Mouse (Mus musculus) forebrain, postnatal 0 days (tissue): ENCODE data around the gene Cib4. TPM values are rescaled to one million over a fixed set of nuclear protein-coding genes. Genes with fewer than 3 reads are reported as not detected.

Source experiments
- ATAC-seq: fragments of 200-750 bp; cut with Nextera tagmentation; 2 replicates; pipeline ENCODE4 v1.8.0; 2017; ENCODE audit warnings: mild to moderate bottlenecking, moderate library complexity
- DNase-seq: peaks from one replicate; pipeline ENCODE4 v3.0.0-alpha.2; 2015
- H3K27ac ChIP-seq: fragments of 300-500 bp; sonication (generic); 2 replicates; pipeline ENCODE4 v1.5.1; 2014; ENCODE audit warnings: low read depth, mild to moderate bottlenecking, antibody characterized with exemption, low read length, moderate library complexity, mixed read lengths
- H3K27me3 ChIP-seq: fragments of 300-500 bp; sonication (generic); 2 replicates; pipeline ENCODE4 v1.6.1; 2014; ENCODE audit warnings: mild to moderate bottlenecking, low read length, mixed read lengths; ENCODE audit not compliant: insufficient read depth
- H3K36me3 ChIP-seq: fragments of 300-500 bp; sonication (generic); 2 replicates; pipeline ENCODE4 v1.6.1; 2014; ENCODE audit warnings: mild to moderate bottlenecking, moderate library complexity; ENCODE audit not compliant: insufficient read depth
- H3K4me1 ChIP-seq: fragments of 300-500 bp; sonication (generic); 2 replicates; pipeline ENCODE4 v1.6.1; 2014; ENCODE audit warnings: antibody characterized with exemption; ENCODE audit not compliant: insufficient read depth
- H3K4me2 ChIP-seq: fragments of 300-500 bp; sonication (generic); 2 replicates; pipeline ENCODE4 v1.6.1; 2014; ENCODE audit warnings: low read depth, mild to moderate bottlenecking, moderate library complexity
- H3K4me3 ChIP-seq: fragments of 300-500 bp; sonication (generic); 2 replicates; pipeline ENCODE4 v1.5.1; 2014; ENCODE audit warnings: low read depth, low read length, mixed read lengths
- H3K9ac ChIP-seq: fragments of 300-500 bp; sonication (generic); 2 replicates; pipeline ENCODE4 v1.6.1; 2014; ENCODE audit warnings: mild to moderate bottlenecking
- H3K9me3 ChIP-seq: fragments of 300-500 bp; sonication (generic); 2 replicates; pipeline ENCODE4 v1.6.1; 2016; ENCODE audit warnings: low read length
- CTCF ChIP-seq: sonication (generic); IDR thresholded peaks from 2 replicates; pipeline ENCODE4 v1.5.1; 2016; ENCODE audit warnings: antibody characterized with exemption, control low read depth, low read depth
- WGBS: fragments of 180-500 bp; shearing (Covaris S2); extraction: QIAGEN DNeasy Blood & Tissue Kit; methylation state at CpG from one replicate; pipeline ENCODE4 v1.1.7; 2014; 5-methylcytosine and 5-hydroxymethylcytosine counted together
- polyA plus RNA-seq: library from polyadenylated mRNA; unstranded; fragments of >200 nt; fragmentation: Nextera tagmentation; extraction: Ambion mirVana; gene quantifications from 2 replicates; pipeline ENCODE4 v1.2.1, GENCODE M21; 2015
- total RNA-seq: library from RNA; depleted of rRNA; stranded (reverse); fragments of >200 nt; gene quantifications from 2 replicates; pipeline ENCODE4 v1.2.3, GENCODE M21; 2014

Cib4 gene
- total and polyA plus RNA-seq, 2 experiments from 2014 or later: not detected

GRCm38 (mm10) chr5:30528906-30529305 is 16.7 kb downstream of the Cib4 start:
- TF ChIP-seq CTCF: no peak
- DNase-seq (no peak), ATAC-seq (peak; percentile 38)
- Histone ChIP-seq H3K9me3 (no peaks in the 10 kb centered on the region), H3K36me3 (no peaks in the 10 kb centered on the region), H3K9ac (no peak overlapping the region), H3K4me2 (no peak overlapping the region), H3K4me3 (no peak overlapping the region), H3K27me3 (no peaks in the 10 kb centered on the region), H3K4me1 (0 out of 2 replicates have a peak, but pooled peaks cover 7% of the 10 kb centered on the region), H3K27ac (no peak overlapping the region)
- 15% methylated on average over 4 of the region's 4 CpGs for WGBS

- no peak for DNase-seq
- ATAC-seq: no peak
- 0 out of 2 replicates have a peak, but pooled peaks cover 7% of the 10 kb centered on the region for H3K4me1 ChIP-seq
- no peak overlapping the region for H3K9ac ChIP-seq
- WGBS: 77% methylated on average over 5 of the region's 5 CpGs
- no peaks in the 10 kb centered on the region for H3K27me3 ChIP-seq
- no peak for TF ChIP-seq CTCF
- no peak overlapping the region for H3K4me3 ChIP-seq
- no peak overlapping the region for H3K27ac ChIP-seq
- no peaks in the 10 kb centered on the region for H3K9me3 ChIP-seq
- no peaks in the 10 kb centered on the region for H3K36me3 ChIP-seq
- H3K4me2 ChIP-seq: no peak overlapping the region
These were observed 18.5 kb downstream of the Cib4 start for GRCm38 (mm10) chr5:30527129-30527528.

- peak; percentile 86 for ATAC-seq
These were observed 19.5 kb downstream of the Cib4 start for GRCm38 (mm10) chr5:30525920-30526836.

GRCm38 (mm10) chr5:30524213-30524612 is 21.4 kb downstream of the Cib4 start:
- 34% methylated on average over 3 of the region's 3 CpGs for WGBS
- Histone ChIP-seq H3K4me2 (no peak overlapping the region), H3K4me3 (no peak overlapping the region), H3K9me3 (no peaks in the 10 kb centered on the region), H3K9ac (no peak overlapping the region), H3K27ac (no peak overlapping the region), H3K36me3 (no peaks in the 10 kb centered on the region), H3K27me3 (no peaks in the 10 kb centered on the region), H3K4me1 (0 out of 2 replicates have a peak, but pooled peaks cover 10% of the 10 kb centered on the region)
- DNase-seq (no peak), ATAC-seq (no peak)
- no peak for TF ChIP-seq CTCF

More at GRCm38 (mm10) chr5:30525920-30526836, 19.5 kb downstream of the Cib4 start:
- Histone ChIP-seq H3K9ac (no peak overlapping the region), H3K4me2 (no peak overlapping the region), H3K27me3 (no peaks in the 10 kb centered on the region), H3K4me3 (no peak overlapping the region), H3K27ac (peak overlapping the region; percentile 35; the same call in 1 of the 2 replicates), H3K36me3 (no peaks in the 10 kb centered on the region), H3K9me3 (no peaks in the 10 kb centered on the region), H3K4me1 (0 out of 2 replicates have a peak, but pooled peaks cover 7% of the 10 kb centered on the region)
- TF ChIP-seq CTCF: no peak
- peak; percentile 65 for DNase-seq
- 11% methylated on average over 12 of the region's 12 CpGs for WGBS

GRCm38 (mm10) chr5:30523131-30523530 is 22.5 kb downstream of the Cib4 start:
- Histone ChIP-seq H3K9ac (no peak overlapping the region), H3K27me3 (no peaks in the 10 kb centered on the region), H3K9me3 (no peaks in the 10 kb centered on the region), H3K4me3 (no peak overlapping the region), H3K36me3 (no peaks in the 10 kb centered on the region), H3K4me1 (0 out of 2 replicates have a peak, but pooled peaks cover 4% of the 10 kb centered on the region), H3K4me2 (no peak overlapping the region), H3K27ac (no peak overlapping the region)
- WGBS: 88% methylated on average over 3 of the region's 3 CpGs
- DNase-seq: no peak
- TF ChIP-seq CTCF: no peak
- ATAC-seq: no peak

GRCm38 (mm10) chr5:30522406-30522805 is 23.2 kb downstream of the Cib4 start:
- Histone ChIP-seq H3K4me2 (no peak overlapping the region), H3K27ac (no peak overlapping the region), H3K4me1 (0 out of 2 replicates have a peak, but pooled peaks cover 4% of the 10 kb centered on the region), H3K36me3 (no peaks in the 10 kb centered on the region), H3K4me3 (no peak overlapping the region), H3K27me3 (no peaks in the 10 kb centered on the region), H3K9ac (no peak overlapping the region), H3K9me3 (no peaks in the 10 kb centered on the region)
- no peak for TF ChIP-seq CTCF
- 41% methylated on average over 8 of the region's 8 CpGs for WGBS
- DNase-seq (no peak), ATAC-seq (no peak)

GRCm38 (mm10) chr5:30520214-30520732 is 25.4 kb downstream of the Cib4 start:
- Histone ChIP-seq H3K4me2 (no peak overlapping the region), H3K4me1 (0 out of 2 replicates have a peak, but pooled peaks cover 4% of the 10 kb centered on the region), H3K9me3 (no peaks in the 10 kb centered on the region), H3K27ac (no peak overlapping the region), H3K9ac (no peak overlapping the region), H3K4me3 (no peak overlapping the region), H3K27me3 (no peaks in the 10 kb centered on the region), H3K36me3 (no peaks in the 10 kb centered on the region)
- ATAC-seq: no peak
- no peak for DNase-seq
- 83% methylated on average over 10 of the region's 10 CpGs for WGBS
- no peak for TF ChIP-seq CTCF
